Mouse (Mus musculus): ENCODE measurements around the gene Ifi206. TPM values are rescaled to one million over a fixed set of nuclear protein-coding genes. Genes with fewer than 3 reads are reported as not detected.
"Not testable (repeated sequence)": the region's sequence is repeated elsewhere in the genome, so short reads cannot be mapped to it uniquely, and the experiment has no call there.

The Ifi206 gene
- not detected in 2 replicates for polyA plus RNA-seq (2015; fragmentation: Nextera tagmentation; extraction: Ambion mirVana)

DNA sequence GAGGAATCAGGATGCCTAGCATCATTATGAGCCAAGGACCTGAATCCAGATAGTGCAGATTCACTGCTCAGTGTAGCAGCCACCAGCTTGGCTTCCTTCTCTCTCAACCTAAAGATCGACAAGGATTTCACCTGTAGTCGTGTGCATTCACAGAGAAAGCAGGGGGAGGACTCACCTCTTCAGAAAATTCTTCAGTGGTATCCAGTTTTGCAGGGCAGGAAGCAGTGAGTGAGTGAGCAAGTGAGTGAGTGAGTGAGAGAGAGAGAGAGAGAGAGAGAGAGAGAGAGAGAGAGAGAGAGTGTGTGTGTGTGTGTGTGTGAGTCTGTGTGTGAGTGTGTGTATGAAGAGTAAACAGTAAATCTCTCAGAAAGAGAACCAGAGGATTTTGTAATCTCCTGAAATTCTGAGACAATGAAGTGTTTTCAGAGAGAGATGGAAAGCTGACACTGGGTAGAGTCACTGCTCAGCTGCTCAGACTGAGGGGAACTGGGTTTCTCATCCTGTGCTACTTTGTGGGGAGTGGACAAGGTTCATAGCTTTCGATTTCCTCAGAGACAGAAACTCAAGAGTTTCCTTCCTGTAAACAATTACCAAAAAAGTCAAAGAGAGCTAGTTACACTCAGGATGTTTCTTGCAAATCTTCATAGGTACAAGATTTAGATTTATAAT, at the start of gene Ifi206:
Gene Ifi206, minus strand, starts transcription at position 230 of the 669 bp plus-strand sequence.
- H3K4me2 ChIP-seq; H3K4me3 ChIP-seq; H3K27ac ChIP-seq; H3K9me3 ChIP-seq (replicated peaks); H3K9ac ChIP-seq; H3K27me3 ChIP-seq; H3K4me1 ChIP-seq; ATAC-seq; H3K36me3 ChIP-seq (ENCODE audit: poor library complexity, severe bottlenecking): not testable (repeated sequence)
- WGBS: 85% methylated on average over 3 of the region's 3 CpGs

DNA sequence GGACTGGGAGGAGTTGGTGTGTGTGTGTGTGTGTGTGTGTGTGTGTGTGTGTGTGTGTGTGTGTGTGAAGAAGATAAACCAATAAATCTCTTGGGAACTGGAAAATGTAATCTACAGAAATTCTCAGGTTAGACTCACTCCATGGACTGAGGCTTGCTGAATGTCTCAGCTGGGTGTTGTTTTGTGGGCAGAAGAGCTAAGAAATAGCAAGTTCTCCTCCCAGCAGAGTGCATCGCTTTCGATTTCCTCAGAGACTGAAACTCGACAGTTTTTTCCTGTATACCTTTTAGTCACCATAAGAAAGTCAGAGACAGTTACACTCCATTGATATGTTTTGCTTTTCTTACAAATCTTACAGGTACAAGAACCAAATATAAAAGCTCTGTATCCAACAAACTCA, 45.0 kb upstream of the Ifi206 start, which contains the start of gene Ifi214:
Gene Ifi214, minus strand, starts transcription at position 167 of the 400 bp plus-strand sequence.
- not testable (repeated sequence) for ATAC-seq, H3K4me2 ChIP-seq
- whole genome bisulfite sequencing: 88% methylated on average over 3 of the region's 3 CpGs

DNA sequence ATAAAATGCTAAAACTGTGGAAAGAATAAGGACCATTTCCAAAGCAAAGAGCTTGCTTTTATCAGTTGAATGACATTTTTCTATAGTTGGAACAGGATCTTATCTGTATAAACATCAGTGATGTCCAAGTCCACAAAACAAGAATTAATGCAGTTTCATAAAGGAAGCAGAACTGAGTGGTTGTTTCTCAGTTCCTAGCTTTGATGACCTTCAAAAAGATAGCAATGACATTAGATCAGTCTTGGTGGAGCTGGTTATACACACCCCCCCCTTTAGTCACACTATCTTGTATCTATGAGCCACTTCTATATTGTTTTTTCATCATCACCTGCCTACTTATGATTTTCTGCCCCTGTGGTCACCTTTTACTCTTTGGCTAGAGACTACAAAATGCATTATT, 30.6 kb upstream of the Ifi206 start:
- Histone ChIP-seq H3K4me3 (no peak overlapping the region), H3K27me3 (no peaks in the 10 kb centered on the region), H3K4me2 (no peak overlapping the region), H3K4me1 (no peaks in the 10 kb centered on the region), H3K27ac (no peak overlapping the region), H3K36me3 (ENCODE audit: poor library complexity, severe bottlenecking) (no peaks in the 10 kb centered on the region), H3K9me3 (replicated peaks) (no peaks in the 10 kb centered on the region), H3K9ac (no peak overlapping the region)
- ATAC-seq: no peak

More for the DNA sequence above, 45.0 kb upstream of the Ifi206 start, which contains the start of gene Ifi214:
- H3K27me3 ChIP-seq; H3K9me3 ChIP-seq (replicated peaks); H3K4me1 ChIP-seq; H3K9ac ChIP-seq; H3K27ac ChIP-seq; H3K4me3 ChIP-seq; H3K36me3 ChIP-seq (ENCODE audit: poor library complexity, severe bottlenecking): not testable (repeated sequence)

DNA sequence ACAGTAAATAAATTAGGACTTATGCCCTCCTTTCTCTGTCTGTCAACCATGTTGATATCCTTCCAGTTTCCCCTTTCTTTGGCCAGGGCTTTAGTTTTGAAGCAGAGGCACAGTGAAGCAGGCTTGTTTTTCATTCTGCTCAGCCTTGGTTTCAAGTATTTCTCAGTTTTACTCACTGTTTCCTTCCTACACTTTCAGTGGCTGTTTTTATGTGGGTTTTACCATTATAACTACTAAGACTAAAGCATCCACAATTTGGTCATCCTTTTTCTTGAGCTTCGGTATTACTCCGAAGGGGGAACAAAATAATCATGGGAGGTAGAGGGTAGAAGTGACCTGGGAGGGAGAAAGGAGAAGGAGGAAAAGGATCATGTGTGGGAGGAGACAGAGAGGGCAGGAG, 19.8 kb upstream of the Ifi206 start:
- H3K4me3 ChIP-seq; ATAC-seq; H3K27me3 ChIP-seq; H3K4me2 ChIP-seq; H3K27ac ChIP-seq; H3K4me1 ChIP-seq; H3K9ac ChIP-seq; H3K36me3 ChIP-seq (ENCODE audit: poor library complexity, severe bottlenecking); H3K9me3 ChIP-seq (replicated peaks): not testable (repeated sequence)
- 99% methylated on average over 2 of the region's 2 CpGs for WGBS

DNA sequence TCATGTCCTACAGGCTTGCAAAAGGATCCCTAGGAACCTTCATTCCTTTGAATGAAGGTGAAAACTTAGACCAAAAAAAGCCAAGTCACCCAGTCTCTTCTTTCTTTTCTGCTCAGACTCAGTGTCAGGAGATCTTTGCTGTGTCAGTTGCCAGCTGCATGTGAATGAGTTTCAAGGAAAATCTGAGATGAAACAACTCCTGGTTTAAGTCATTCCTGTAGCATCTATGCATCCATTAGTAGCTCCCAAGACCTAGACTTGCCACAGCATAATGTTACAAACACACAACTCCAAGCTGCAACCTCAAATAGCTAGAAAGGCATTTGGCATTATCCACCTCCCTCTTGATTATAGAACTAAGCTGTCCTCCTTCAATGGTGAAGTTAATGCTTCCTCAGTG, 642 bp upstream of the Ifi206 start:
- not testable (repeated sequence) for H3K27me3 ChIP-seq; H3K9ac ChIP-seq; H3K4me1 ChIP-seq; H3K4me2 ChIP-seq; H3K27ac ChIP-seq; H3K4me3 ChIP-seq; H3K36me3 ChIP-seq (ENCODE audit: poor library complexity, severe bottlenecking); H3K9me3 ChIP-seq (replicated peaks); ATAC-seq

DNA sequence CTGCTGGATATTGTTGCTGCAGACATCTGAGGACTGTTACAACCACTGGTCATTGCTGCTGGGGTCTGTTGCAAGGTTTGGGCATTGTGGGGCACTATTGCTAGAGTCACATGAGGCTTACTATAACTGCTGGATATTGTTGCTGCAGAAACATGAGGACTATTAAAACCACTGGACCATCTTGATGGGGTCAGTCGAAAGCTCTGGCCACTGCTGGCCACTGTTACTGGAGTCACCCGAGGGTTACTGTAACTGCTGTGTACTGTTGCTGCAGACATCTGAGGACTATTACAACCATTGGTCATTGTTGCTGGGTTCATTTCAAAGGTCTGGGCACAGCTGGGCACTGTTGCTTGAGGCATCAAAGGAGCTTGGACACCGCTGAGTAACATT, 9.7 kb downstream of the Ifi206 start:
- not testable (repeated sequence) for H3K4me3 ChIP-seq; H3K27me3 ChIP-seq; ATAC-seq; H3K9me3 ChIP-seq (replicated peaks); H3K36me3 ChIP-seq (ENCODE audit: poor library complexity, severe bottlenecking); H3K9ac ChIP-seq; H3K4me1 ChIP-seq; H3K27ac ChIP-seq; H3K4me2 ChIP-seq
- WGBS: 84% methylated on average over 3 of the region's 3 CpGs

DNA sequence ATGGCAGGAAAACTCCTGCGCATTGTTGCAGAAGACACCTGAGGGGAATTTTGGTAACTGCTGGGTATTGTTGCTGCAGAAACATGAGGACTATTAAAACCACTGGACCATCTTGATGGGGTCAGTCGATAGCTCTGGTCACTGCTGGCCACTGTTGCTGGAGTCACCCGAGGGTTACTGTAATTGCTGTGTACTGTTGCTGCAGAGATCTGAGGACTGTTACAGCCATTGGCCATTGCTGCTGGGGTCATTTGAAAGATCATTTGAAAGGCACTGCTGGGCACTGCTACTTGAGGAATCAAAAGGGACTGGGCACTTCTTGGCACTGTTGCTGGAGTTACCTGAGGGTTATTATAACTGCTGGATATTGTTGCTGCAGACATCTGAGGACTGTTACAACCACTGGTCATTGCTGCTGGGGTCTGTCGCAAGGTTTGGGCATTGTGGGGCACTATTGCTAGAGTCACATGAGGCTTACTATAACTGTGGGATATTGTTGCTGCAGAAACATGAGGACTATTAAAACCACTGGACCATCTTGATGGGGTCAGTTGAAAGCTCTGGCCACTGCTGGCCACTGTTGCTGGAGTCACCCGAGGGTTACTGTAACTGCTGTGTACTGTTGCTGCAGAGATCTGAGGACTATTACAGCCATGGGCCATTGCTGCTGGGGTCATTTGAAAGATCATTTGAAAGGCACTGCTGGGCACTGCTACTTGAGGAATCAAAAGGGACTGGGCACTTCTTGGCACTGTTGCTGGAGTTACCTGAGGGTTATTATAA, 10.3 kb downstream of the Ifi206 start:
- not testable (repeated sequence) for H3K4me1 ChIP-seq; H3K27ac ChIP-seq; H3K27me3 ChIP-seq; H3K36me3 ChIP-seq (ENCODE audit: poor library complexity, severe bottlenecking); H3K4me2 ChIP-seq; H3K9ac ChIP-seq; H3K9me3 ChIP-seq (replicated peaks); H3K4me3 ChIP-seq; ATAC-seq
- 94% methylated on average over 5 of the region's 5 CpGs for WGBS

DNA sequence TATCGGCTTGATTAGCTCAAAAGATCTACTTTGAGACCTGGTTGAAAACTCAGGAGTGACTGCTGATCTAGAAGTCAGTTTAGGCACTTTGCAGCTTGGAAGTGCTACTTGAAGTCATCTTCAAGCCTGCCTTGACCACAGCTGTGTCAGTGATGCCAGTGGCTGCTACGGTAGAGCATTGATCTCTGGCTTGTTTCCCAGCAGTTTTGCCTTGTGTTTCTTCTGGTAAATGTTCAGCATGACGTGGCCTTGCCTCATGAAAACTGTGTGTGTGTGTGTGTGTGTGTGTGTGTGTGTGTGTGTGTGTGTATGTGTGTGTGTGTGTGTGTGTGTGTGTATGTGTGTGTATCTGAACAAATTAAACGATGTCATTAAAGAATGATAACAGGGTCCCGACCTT, 34.1 kb downstream of the Ifi206 start:
- no peaks in the 10 kb centered on the region for H3K4me1 ChIP-seq
- no peaks in the 10 kb centered on the region for H3K27me3 ChIP-seq
- H3K36me3 ChIP-seq (ENCODE audit: poor library complexity, severe bottlenecking): no peaks in the 10 kb centered on the region
- H3K9ac ChIP-seq: no peak overlapping the region
- no peak overlapping the region for H3K4me2 ChIP-seq
- H3K9me3 ChIP-seq (replicated peaks): no peaks in the 10 kb centered on the region
- H3K4me3 ChIP-seq: no peak overlapping the region
- no peak overlapping the region for H3K27ac ChIP-seq
- peak; percentile 25; the same call in 1 of the 2 replicates for ATAC-seq
- 93% methylated on average over 5 of the region's 5 CpGs for WGBS

DNA sequence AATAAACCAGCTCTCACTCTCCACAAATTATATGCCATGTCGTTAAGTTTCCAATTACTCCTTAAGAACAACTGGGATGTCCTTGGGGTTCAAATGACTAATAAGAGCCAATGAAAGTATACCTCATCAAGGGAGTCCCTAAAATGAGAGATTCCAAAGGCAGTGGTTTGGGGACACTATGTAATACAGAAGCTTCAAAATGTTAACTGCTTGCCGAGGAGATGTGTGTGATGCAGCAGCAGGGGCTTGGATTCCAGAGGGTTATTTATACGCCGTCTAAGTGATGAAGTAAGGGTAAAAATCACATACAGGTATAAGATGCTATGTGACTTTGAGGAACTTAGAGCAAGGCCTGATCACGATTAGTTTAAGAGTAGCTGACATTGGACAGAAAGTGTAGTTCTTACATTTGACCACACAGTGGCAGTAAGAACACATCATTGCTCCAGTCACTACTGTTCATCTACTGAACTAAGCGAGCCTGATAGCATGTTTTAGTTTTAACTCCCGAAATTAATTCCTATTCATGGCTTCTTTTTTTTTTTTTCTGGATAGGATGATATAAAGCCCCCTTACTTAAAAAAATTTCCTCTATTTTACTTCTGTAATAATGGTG, 34.6 kb downstream of the Ifi206 start:
- ATAC-seq: peak; percentile 91
- WGBS: 50% methylated on average over 7 of the region's 7 CpGs
- Histone ChIP-seq H3K9ac (no peak overlapping the region), H3K4me2 (no peak overlapping the region), H3K4me3 (no peak overlapping the region), H3K36me3 (ENCODE audit: poor library complexity, severe bottlenecking) (no peaks in the 10 kb centered on the region), H3K4me1 (no peaks in the 10 kb centered on the region), H3K9me3 (replicated peaks) (no peaks in the 10 kb centered on the region), H3K27ac (no peak overlapping the region), H3K27me3 (no peaks in the 10 kb centered on the region)

DNA sequence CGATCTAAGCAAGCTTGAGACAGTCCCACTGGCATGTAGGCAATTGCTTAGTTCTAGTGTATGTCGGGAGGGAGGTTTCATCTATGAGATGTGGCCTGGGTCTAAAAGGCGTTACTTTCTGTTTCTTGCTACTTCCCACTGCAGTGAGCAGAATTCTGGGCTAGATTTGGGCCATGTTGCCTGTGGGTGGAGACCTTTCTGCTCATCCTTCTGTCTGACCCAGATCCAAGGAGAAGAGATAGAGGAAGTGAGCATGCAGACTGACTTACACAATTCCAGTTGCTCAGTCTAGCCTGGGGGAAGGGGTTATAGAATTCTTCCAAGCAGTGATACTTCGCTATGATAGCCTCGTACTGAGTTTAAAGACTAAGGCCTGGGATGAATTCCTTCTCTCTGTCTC, 39.2 kb downstream of the Ifi206 start:
- Histone ChIP-seq H3K27me3 (no peaks in the 10 kb centered on the region), H3K4me3 (no peak overlapping the region), H3K9ac (no peak overlapping the region), H3K9me3 (replicated peaks) (no peaks in the 10 kb centered on the region), H3K4me1 (no peaks in the 10 kb centered on the region), H3K36me3 (ENCODE audit: poor library complexity, severe bottlenecking) (no peaks in the 10 kb centered on the region), H3K4me2 (no peak overlapping the region), H3K27ac (no peak overlapping the region)
- no peak for ATAC-seq
- 97% methylated on average over 5 of the region's 5 CpGs for WGBS

DNA sequence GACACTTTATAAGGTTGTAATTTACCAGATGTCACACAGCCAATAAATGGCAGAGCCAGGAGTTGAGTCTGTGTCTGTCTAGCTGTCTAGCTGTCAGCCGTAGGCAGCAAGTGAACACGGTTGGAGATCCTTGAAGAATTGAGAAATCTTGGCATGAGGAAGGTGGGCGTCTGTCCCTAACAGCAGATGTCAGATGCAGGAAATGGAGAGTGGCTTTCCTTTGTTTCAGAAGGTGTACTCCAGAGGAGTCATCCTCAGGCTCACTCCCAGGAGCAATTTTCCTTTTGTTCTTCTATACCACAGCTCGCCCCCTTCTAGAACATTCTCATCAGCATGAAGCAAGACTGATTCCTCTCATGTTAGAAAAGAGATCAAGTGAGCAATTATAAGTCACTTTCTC, 40.2 kb downstream of the Ifi206 start:
- H3K4me3 ChIP-seq: no peak overlapping the region
- no peaks in the 10 kb centered on the region for H3K27me3 ChIP-seq
- no peaks in the 10 kb centered on the region for H3K9me3 ChIP-seq (replicated peaks)
- no peak for ATAC-seq
- no peak overlapping the region for H3K9ac ChIP-seq
- H3K4me2 ChIP-seq: no peak overlapping the region
- H3K36me3 ChIP-seq (ENCODE audit: poor library complexity, severe bottlenecking): no peaks in the 10 kb centered on the region
- 92% methylated on average over 4 of the region's 4 CpGs for WGBS
- H3K4me1 ChIP-seq: no peaks in the 10 kb centered on the region
- no peak overlapping the region for H3K27ac ChIP-seq

DNA sequence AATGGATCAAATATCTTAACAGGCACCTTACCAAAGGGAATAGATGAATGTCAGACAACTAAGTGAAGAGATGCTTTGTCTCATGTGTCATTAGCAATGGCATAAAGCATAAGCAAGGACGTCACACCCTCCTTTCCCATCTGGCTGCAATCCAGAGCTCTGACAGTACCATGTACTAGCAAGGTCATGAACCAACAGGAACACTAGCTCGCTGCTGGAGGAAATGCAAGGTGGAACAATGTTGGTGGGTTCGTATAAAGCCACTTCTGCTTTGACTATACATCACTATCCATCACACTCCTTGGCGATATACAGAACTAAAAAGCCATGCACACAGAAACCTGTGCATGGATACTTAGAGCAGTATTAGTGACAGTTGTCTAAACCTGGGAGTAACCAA, 43.8 kb downstream of the Ifi206 start:
- no peak overlapping the region for H3K9ac ChIP-seq
- no peaks in the 10 kb centered on the region for H3K27me3 ChIP-seq
- H3K9me3 ChIP-seq (replicated peaks): no peaks in the 10 kb centered on the region
- no peak overlapping the region for H3K4me2 ChIP-seq
- H3K4me3 ChIP-seq: no peak overlapping the region
- no peak overlapping the region for H3K27ac ChIP-seq
- H3K36me3 ChIP-seq (ENCODE audit: poor library complexity, severe bottlenecking): no peaks in the 10 kb centered on the region
- H3K4me1 ChIP-seq: no peaks in the 10 kb centered on the region
- WGBS: 84% methylated on average over 4 of the region's 4 CpGs
- no peak for ATAC-seq

Data from forebrain, embryonic 13.5 days (tissue).